Mouse (Mus musculus) CD4-positive naive resting alpha-beta T cell, adult 57 days (primary cell): ENCODE data around the gene Pot1b. TPM values are rescaled to one million over a fixed set of nuclear protein-coding genes. Genes with fewer than 3 reads are reported as not detected.

Experiments
- total RNA-seq: library from RNA; stranded (reverse); gene quantifications from one replicate; pipeline ENCODE4 v1.2.4, GENCODE M21; 2023

Gene Pot1b
- total RNA-seq = 35.2 TPM

DNA sequence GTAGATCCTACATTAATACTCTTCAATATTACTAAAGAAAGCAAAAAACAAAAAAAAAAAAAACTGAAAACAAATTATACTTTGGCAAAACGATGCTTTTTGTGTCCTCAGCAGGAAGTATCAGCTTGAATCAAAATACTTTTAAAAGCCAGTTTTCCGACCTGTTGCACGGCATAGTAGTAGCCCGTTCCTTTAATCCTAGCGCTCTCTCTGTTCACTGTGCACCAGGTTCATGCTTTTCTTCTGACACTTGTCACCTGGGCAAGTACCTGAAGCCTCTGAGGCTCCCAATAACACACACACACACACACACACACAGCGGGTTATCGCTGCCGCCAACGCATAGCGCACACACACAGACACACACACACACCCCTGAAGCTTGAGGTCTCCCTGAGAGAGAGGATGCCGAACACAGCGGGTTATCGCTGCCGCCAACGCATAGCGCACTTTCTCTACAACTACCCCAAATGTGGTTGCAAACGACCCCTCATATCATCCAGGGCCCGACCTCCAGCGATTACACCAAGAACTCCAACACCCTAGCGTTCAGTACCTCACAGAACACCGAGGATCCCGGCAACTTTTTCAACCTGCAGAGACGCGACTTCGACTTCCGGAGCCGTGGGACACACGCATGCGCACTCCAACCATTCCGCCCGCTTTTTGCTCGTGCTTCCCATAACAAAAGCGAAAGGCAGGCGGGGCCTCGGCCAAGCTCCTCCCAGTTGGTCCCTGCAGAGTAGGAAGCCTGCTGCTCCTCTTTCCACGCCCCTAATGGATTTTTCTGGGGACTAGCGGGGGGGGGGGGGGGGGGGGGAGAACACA lies at the start of gene Pot1b:
Pot1b (minus strand) TSS at position 645 of the 828 bp plus-strand sequence.

DNA sequence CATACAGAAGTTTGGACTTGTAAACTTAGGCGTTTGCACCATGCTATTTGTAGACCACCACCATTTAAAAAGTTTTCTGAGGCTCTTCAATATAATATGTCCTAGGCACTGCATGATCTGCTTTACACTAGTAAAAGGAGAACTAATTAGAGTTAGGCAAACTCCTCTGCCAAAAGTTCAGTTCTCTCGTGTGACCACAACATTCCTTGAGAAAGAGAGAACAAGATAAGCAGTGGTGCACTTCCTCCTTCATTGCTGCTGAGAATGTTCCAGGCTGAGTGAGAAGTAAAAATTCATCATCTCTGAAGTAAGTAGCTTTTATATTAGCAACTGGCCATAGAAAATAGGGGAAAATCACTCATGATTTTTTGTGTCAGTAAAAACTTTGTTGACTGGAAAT lies 37.4 kb upstream of the Pot1b start, which contains the start of gene Adgre4:
Adgre4 (plus strand) TSS at position 199 of the 400 bp plus-strand sequence.

DNA sequence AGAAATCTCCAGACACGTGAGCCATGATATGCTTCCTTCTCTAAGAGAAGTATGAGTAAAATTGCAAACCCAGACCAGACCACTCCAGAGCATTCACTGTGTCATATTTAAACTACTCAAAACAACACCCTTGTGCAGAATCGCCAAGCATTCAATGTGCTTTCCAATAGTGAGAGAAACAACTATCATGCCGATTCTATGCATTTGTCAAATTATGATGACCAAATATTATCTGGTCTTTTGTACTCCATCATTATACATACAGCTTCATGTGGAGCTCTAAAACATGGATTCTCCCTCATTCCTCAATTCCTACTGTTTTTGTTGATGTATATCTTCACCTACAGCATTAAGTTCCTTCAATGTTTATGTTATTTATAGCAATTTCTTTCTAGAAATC lies 87.3 kb downstream of the Pot1b start, which contains the start of gene Vmn2r118:
Vmn2r118 (minus strand) TSS at position 101 of the 400 bp plus-strand sequence.

Other genes starting within 250 kb of the Pot1b start
- gene Vmn2r118, start 87.4 kb downstream of the Pot1b start, total RNA-seq = not detected
- 2.4 TPM for gene Adgre4, start 37.4 kb upstream of the Pot1b start, total RNA-seq
- 16.2 TPM for gene Zfp119a, start 166.3 kb upstream of the Pot1b start, total RNA-seq
- gene Zfp959, start 179.5 kb upstream of the Pot1b start, total RNA-seq = 23.3 TPM
- gene Zfp119b, start 236.9 kb upstream of the Pot1b start, total RNA-seq = 5.2 TPM
- 0.50 TPM for gene Ebi3, start 240.0 kb upstream of the Pot1b start, total RNA-seq
- gene Yju2, start 246.5 kb upstream of the Pot1b start, total RNA-seq = 46.4 TPM